Mouse (Mus musculus) myocyte (in vitro differentiated cells): ENCODE measurements around the gene Cd53. TPM values are rescaled to one million over a fixed set of nuclear protein-coding genes. Genes with fewer than 3 reads are reported as not detected.
A peak's percentile ranks its signal among the peaks of the same experiment; 100 is the strongest.

Source experiments
- H3K27me3 ChIP-seq: one replicate; pipeline ENCODE4 v1.6.1; 2011; ENCODE audit not compliant: control insufficient read depth, insufficient read depth, insufficient read length
- H3K36me3 ChIP-seq: one replicate; pipeline ENCODE4 v1.6.1; 2011; ENCODE audit not compliant: control insufficient read depth, insufficient read depth
- H3K4me2 ChIP-seq: one replicate; pipeline ENCODE4 v1.6.1; 2011; ENCODE audit warnings: low read depth, control low read depth
- H3K4me3 ChIP-seq: one replicate; pipeline ENCODE4 v1.5.1; 2011; ENCODE audit warnings: mild to moderate bottlenecking, control low read depth, moderate library complexity
- H3K79me2 ChIP-seq: one replicate; pipeline ENCODE4 v1.6.1; 2011; ENCODE audit not compliant: control insufficient read depth, insufficient read depth
- H3ac ChIP-seq: one replicate; pipeline ENCODE4 v1.6.1; 2011; ENCODE audit not compliant: control insufficient read depth, insufficient read length
- CEBPB ChIP-seq: IDR thresholded peaks from 2 replicates; pipeline ENCODE4 v1.6.1; 2011; ENCODE audit warnings: mild to moderate bottlenecking, moderate library complexity; ENCODE audit not compliant: poor library complexity, insufficient read depth, severe bottlenecking
- E2F4 ChIP-seq: IDR thresholded peaks from one replicate; pipeline ENCODE4 v1.6.1; 2011; ENCODE audit warnings: mild to moderate bottlenecking, control low read depth, moderate library complexity; ENCODE audit not compliant: insufficient read depth
- MAX ChIP-seq: IDR thresholded peaks from one replicate; pipeline ENCODE4 v1.6.1; 2011; ENCODE audit warnings: low read depth, mild to moderate bottlenecking, control low read depth
- MYOD1 ChIP-seq, 3 experiments: IDR thresholded peaks; one replicate each; pipeline ENCODE4 v1.6.1; 2011; ENCODE audit warnings: control low read depth in 2 of 3, low read depth in 2 of 3, mild to moderate bottlenecking in 2 of 3, moderate library complexity in 1 of 3; ENCODE audit not compliant: insufficient read length in 2 of 3, control insufficient read depth in 1 of 3
- MYOG ChIP-seq, 3 experiments: IDR thresholded peaks; one replicate each; pipeline ENCODE4 v1.6.1; 2011; ENCODE audit warnings: control low read depth in 2 of 3, low read depth in 2 of 3, mild to moderate bottlenecking in 2 of 3; ENCODE audit not compliant: insufficient read length in 2 of 3, control insufficient read depth in 1 of 3, insufficient read depth in 1 of 3
- POLR2A ChIP-seq: IDR thresholded peaks from one replicate; pipeline ENCODE4 v1.6.1; 2011; ENCODE audit warnings: low read depth, mild to moderate bottlenecking, control low read depth, moderate library complexity; ENCODE audit not compliant: insufficient read length
- POLR2AphosphoS2 ChIP-seq: IDR thresholded peaks from one replicate; pipeline ENCODE4 v1.6.1; 2011; ENCODE audit warnings: low read depth, control low read depth; ENCODE audit not compliant: insufficient read length
- REST ChIP-seq: IDR thresholded peaks from one replicate; pipeline ENCODE4 v1.6.1; 2011; ENCODE audit warnings: mild to moderate bottlenecking, control low read depth, moderate library complexity; ENCODE audit not compliant: insufficient read depth, insufficient read length
- SRF ChIP-seq: IDR thresholded peaks from one replicate; pipeline ENCODE4 v1.6.1; 2011; ENCODE audit warnings: low read depth; ENCODE audit not compliant: control insufficient read depth, insufficient read length
- TCF12 ChIP-seq: IDR thresholded peaks from one replicate; pipeline ENCODE4 v1.6.1; 2011; ENCODE audit warnings: mild to moderate bottlenecking, control low read depth; ENCODE audit not compliant: poor library complexity, insufficient read depth, severe bottlenecking
- TCF3 ChIP-seq: IDR thresholded peaks from one replicate; pipeline ENCODE4 v1.6.1; 2011; ENCODE audit warnings: low read depth, control low read depth; ENCODE audit not compliant: insufficient read length
- USF1 ChIP-seq: IDR thresholded peaks from one replicate; pipeline ENCODE4 v1.6.1; 2011; ENCODE audit warnings: low read depth, mild to moderate bottlenecking, control low read depth, moderate library complexity
- polyA plus RNA-seq: library from polyadenylated mRNA; unstranded; fragments of >200 nt; fragmentation: generic; extraction: Trizol; gene quantifications from one replicate; pipeline ENCODE4 v1.2.1, GENCODE M21; 2012; ENCODE audit warnings: missing spikeins

The Cd53 gene
- polyA plus RNA-seq, result 3.4 TPM

- Histone ChIP-seq H3K4me2 (peak within 1 kb of the TSS; percentile 16), H3K36me3 (no peaks in the 10 kb centered on the region), H3K79me2 (no peaks in the 10 kb centered on the region), H3K27me3 (no peaks in the 10 kb centered on the region), H3ac (no peak within 1 kb of the TSS), H3K4me3 (no peak within 1 kb of the TSS)
- TF ChIP-seq TCF12 (no peak), POLR2A (no peak), MYOG (IDR thresholded peaks at IDR 0.05; ENCODE audit: control insufficient read depth in 1 of 3, insufficient read depth in 1 of 3, insufficient read length in 2 of 3, low read depth in 2 of 3) (no peak), CEBPB (no peak), MYOD1 (IDR thresholded peaks at IDR 0.05; ENCODE audit: control insufficient read depth in 1 of 3, insufficient read length in 2 of 3, low read depth in 2 of 3) (no peak), USF1 (no peak), REST (no peak), E2F4 (no peak), SRF (no peak), POLR2AphosphoS2 (no peak), MAX (no peak), TCF3 (no peak)
Observed at GRCm38 (mm10) chr3:106789930-106790329, at the start of gene Cd53. TSS of gene Cd53 (minus strand) at chr3:106790149.

GRCm38 (mm10) chr3:106832107-106832506, 42.2 kb upstream of the Cd53 start:
- no peak overlapping the region for H3K4me3 ChIP-seq
- H3ac ChIP-seq, result no peak overlapping the region
- H3K79me2 ChIP-seq, result no peaks in the 10 kb centered on the region
- no peaks in the 10 kb centered on the region for H3K36me3 ChIP-seq
- TF ChIP-seq POLR2A (no peak), MYOG (IDR thresholded peaks at IDR 0.05; ENCODE audit: control insufficient read depth in 1 of 3, insufficient read depth in 1 of 3, insufficient read length in 2 of 3, low read depth in 2 of 3) (peak; percentile 9 to 85 (median 62)), MYOD1 (IDR thresholded peaks at IDR 0.05; ENCODE audit: control insufficient read depth in 1 of 3, insufficient read length in 2 of 3, low read depth in 2 of 3) (peak; percentile 57 to 95 (median 92)), POLR2AphosphoS2 (no peak), TCF3 (peak; percentile 59), USF1 (no peak), E2F4 (no peak), REST (no peak), CEBPB (peak; percentile 100), TCF12 (peak; percentile 69), MAX (no peak), SRF (peak; percentile 63)
- no peak overlapping the region for H3K4me2 ChIP-seq
- H3K27me3 ChIP-seq, result no peaks in the 10 kb centered on the region

DNA sequence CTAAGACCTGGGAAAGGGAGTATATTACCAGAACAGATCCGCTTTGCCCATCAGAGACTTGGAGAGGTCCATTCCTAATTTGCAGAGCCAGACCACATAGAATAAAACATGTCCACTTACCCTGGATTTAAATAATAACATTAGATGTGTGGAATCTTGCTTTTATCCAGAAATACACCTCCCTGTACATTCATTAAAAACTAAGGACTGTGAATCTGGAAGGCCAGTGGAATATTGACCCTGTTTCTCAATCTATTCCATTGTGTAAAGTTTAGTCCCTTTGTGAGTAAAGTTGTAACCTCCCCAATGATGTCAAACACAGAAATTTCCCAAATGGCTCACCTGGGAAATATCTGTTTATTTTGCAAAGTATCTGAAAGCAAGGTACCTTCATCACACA, 36.2 kb upstream of the Cd53 start, which contains the start of gene Olfr266:
Olfr266 (minus strand) TSS at position 101 of the 400 bp plus-strand sequence.
- Histone ChIP-seq H3K4me2 (no peak within 1 kb of the TSS), H3K36me3 (no peaks in the 10 kb centered on the region), H3K4me3 (no peak within 1 kb of the TSS), H3ac (no peak within 1 kb of the TSS), H3K79me2 (no peaks in the 10 kb centered on the region), H3K27me3 (no peaks in the 10 kb centered on the region)
- TF ChIP-seq MAX, result no peak
- TF ChIP-seq USF1, result no peak
- TF ChIP-seq MYOD1 (IDR thresholded peaks at IDR 0.05; ENCODE audit: control insufficient read depth in 1 of 3, insufficient read length in 2 of 3, low read depth in 2 of 3), result no peak
- TF ChIP-seq E2F4, result no peak
- TF ChIP-seq REST, result no peak

- Histone ChIP-seq H3K36me3 (no peaks in the 10 kb centered on the region), H3K27me3 (no peaks in the 10 kb centered on the region), H3K4me2 (no peak overlapping the region), H3ac (no peak overlapping the region), H3K4me3 (no peak overlapping the region), H3K79me2 (no peaks in the 10 kb centered on the region)
- TF ChIP-seq POLR2AphosphoS2, result no peak
- TF ChIP-seq SRF, result no peak
- TF ChIP-seq TCF12, result no peak
- TF ChIP-seq REST, result no peak
- TF ChIP-seq MYOG (IDR thresholded peaks at IDR 0.05; ENCODE audit: control insufficient read depth in 1 of 3, insufficient read depth in 1 of 3, insufficient read length in 2 of 3, low read depth in 2 of 3), result no peak
- no peak for TF ChIP-seq MYOD1 (IDR thresholded peaks at IDR 0.05; ENCODE audit: control insufficient read depth in 1 of 3, insufficient read length in 2 of 3, low read depth in 2 of 3)
- TF ChIP-seq E2F4, result no peak
- no peak for TF ChIP-seq MAX
Observed at GRCm38 (mm10) chr3:106817676-106818075, 27.7 kb upstream of the Cd53 start.
